Mouse (Mus musculus) right cerebral cortex, adult 18-20 months (tissue): ENCODE data around the gene Fam222a.

Experiments used
- DNase-seq: peaks from one replicate; pipeline ENCODE4 v3.0.0; 2022; ENCODE audit warnings: mixed read lengths

Gene Fam222a

DNA sequence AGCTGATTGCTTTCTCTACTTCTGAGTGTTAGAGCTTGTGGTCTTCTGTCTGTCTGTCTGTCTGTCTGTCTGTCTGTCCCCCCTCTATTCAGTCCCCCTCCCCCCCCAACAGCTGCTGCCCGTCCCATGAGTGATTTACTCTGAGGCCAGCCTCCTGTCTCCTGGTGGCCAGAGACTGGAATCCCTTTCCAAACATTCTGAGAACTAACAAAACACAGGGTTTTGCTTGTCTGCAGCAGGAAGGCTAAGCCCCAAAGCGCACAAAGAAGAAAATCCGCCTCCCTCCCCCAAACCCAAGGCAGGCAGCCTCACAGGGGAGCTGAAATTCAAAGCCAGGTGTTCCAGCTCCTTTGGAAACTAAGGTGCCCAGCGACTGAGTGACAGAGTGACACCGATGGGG lies 17.9 kb downstream of the Fam222a start:
- no peak for DNase-seq

DNA sequence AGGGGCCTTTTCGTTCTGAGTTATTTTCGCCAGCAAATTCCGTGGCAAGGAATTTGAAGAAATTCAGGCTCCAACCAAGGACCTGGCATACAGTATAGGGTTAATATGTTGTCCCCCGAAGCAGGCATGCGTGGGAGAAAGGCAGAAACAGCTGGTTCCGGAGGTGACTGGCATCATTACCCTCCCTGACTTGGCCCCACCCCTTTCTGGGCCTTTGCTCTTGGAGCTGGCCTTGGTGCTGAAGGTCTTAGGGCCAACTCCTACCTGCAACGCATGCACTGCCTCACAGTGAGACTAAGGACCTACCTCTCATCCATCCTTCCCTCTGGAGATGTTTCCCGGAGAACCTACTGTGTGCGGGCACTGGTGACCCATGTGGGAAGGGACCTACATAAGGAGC lies 20.1 kb downstream of the Fam222a start:
- no peak for DNase-seq

DNA sequence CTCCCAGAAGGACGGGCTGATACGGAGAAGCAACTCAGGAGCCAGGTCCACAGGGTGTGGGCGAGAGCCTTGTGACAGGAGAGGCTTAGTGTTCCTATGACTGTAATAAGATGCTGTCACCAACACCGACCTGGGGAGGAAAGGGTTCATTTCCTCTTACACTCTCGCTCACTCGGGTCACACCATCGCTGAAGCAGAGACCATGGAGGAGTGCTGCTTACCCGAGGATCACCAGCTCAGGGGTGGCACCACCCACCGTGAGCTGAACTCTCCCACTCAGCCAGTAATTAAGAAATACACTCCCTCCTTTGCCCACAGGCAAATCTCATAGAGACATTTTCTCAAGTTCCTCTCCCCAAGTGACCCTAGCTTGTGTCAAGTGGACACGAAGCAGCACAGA lies 20.6 kb downstream of the Fam222a start:
- no peak for DNase-seq

DNA sequence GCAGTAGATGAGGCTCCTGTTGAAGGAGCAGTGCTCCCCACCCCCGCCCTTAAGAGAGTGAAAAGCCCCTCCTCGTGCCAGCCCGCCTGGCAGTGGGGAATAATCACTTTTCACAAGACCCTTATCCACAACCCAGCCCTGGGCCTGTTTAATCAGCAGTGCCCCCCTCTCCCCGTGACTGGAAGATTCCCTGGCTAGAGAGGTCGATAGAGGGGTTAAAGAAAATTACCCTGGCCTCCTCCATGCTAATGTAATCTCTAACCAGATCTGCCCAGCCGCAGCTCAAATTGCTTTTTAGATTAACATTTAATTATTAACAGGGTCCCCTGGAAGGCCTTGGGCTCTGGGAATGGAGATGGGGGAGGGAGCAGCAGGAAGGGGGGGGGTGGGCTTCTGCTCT lies 21.2 kb downstream of the Fam222a start:
- no peak for DNase-seq

DNA sequence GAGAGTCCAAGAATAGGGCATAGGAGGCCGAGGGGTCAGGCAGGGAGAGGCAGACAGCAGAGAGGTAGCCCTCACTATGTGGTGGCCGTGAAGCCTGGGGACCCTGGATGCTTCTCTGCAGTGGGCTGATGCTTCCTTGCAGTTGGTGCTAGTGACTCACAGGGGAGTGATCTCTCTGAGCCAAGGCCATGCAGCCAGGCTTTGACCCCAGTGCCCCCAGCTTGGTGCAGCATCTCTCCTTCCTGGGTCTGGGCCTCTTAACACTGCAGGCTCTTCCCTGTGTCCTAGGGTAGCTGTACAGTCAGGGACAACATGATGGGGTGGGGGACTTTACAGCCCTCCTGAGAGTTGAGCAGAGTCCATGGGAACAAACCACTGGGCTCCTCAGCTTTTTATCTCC lies 21.6 kb downstream of the Fam222a start:
- no peak for DNase-seq

DNA sequence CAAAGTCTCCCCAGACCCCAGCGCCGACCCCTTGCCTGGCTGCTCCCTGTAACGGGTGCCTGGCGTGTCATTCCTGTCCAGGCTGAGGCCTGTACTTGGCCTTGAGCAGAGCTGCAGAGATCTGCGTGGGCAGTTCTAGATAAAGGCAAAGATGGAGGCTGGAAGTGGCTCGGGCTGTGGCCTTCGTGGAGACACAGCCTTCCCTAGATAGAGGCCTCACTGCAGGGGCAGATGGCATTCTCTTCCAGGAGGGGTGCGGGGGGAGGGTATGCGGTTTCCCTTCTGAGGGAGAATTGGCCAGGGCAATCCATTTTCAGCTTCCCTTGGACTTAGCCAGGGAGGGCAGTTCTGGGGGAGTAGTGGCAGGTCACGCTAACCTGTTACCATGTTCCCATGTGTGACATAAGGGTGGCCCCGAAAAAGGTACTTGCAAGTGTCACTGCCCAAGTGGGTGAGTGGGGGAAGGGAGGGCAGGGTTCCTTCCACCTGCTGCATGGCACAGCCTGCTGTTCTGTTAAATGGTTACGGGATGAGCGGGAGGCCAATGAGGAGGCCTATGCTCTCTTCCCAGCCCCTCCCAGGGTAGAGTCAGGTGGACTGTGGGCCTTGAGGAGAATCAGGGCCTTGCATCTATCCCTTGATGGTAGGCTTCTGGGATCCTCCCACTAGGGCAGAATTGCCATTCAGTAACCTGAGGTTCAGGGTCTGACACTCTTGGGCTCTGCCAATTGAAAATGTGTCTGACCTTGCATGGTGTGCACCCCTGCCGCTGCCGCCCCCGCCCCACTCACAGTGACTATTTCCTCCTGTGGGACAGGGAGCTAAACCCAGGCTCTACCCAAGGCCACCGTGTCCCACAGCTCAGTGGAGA lies 22.5 kb downstream of the Fam222a start:
- DNase-seq, result no peak

DNA sequence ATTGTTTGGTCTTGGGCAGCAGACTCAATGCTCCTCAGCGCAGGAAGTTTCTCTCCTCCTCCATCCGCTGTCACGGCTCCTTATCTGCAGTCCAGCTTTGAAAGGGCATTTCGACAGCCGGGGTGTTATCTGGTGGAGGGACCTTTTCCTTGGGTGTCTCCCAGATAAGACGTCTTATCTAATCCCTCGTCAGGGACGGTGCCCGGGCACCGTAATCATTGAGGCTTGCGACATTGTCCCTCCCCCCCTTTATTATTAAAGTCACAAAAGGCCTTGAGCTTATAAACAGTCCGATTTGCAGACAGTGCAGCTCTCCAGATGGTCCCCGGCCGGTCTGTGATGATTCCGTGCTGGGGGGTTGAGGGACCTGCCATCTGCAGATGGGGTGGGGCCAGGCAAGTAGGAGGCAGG lies 23.3 kb downstream of the Fam222a start:
- DNase-seq, result no peak

DNA sequence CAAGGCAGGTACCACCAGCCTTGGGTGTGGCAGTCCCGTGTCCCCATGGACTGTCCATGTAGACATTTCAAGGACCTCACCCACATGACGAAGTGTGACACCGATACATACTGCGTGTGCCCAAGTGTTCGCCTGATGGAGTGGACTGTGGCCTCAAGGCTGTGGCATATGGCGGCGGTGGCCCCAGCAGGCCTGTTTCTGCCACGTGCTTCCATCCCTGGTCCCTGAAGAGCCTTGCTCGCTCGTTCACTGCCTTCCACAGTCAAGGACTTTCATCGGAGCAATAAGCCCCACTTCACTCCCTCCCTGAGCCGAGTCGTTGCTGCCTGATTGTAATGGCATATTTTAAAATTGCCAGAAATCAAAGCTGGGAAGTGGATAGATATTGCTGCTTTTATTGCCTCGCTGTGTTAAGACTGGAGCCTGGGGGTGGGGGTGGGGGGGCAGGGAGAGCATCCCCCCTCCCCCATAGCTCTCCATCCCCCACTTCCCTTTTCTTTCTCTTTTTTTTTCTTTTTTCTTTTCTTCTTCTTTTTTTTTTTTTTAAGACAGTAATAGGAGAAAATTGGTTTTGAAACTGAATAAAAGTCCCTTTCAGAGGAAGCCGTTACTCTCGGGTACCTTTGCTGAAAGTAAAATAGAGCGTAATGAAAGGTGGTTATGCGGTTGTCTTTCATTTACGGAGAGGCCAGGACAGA lies 24.8 kb downstream of the Fam222a start:
- no peak for DNase-seq

DNA sequence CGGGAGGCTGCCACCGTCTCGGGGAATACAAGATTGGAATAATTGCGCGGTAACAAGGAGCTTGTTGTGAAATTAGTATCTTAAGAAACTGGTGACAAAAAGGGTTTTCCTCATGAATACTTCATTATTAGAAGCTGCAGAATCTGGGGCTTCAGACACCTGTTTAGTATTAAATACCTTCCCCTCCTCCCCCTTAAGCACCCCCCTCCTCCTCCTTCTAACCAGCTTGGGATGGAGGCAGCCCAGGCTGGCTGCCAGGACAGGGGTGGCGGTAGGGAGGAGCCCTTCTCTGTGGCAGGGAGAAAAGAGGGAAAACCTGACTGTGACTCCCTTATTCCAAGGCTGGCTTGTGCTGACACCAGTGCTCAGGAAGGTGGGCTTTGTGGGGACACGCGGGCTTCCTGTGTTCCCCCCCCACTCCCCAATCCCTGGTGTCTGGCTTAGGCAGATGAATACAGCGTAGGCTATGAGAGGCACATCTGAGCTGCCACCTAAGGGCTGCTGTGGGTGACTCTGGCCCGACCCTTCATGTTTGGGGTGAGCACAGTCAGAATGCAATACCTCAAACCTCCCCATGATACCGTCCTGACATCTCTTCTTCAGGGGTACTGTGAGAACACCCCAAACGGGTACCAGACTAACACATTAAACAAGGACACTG lies 25.5 kb downstream of the Fam222a start:
- DNase-seq, result no peak

DNA sequence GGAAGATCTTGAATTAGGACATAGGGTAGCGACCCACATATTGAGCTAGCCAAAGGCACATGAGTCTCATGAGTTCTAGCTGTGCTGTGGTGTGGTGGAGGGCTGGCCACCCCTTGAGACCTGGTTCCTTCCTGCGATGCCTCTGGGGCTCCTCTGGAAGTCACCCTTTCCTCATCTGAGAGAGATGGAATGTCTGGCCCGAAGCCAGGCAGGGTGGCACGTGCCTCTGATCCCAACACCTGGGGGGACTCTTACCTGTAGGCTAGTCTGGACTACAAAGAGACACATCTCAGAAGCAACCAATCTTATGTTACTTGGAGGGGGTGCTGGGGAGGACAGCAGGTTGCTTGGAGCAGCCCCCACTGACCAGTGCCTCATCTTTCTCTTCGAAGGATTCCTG lies 26.1 kb downstream of the Fam222a start:
- no peak for DNase-seq

DNA sequence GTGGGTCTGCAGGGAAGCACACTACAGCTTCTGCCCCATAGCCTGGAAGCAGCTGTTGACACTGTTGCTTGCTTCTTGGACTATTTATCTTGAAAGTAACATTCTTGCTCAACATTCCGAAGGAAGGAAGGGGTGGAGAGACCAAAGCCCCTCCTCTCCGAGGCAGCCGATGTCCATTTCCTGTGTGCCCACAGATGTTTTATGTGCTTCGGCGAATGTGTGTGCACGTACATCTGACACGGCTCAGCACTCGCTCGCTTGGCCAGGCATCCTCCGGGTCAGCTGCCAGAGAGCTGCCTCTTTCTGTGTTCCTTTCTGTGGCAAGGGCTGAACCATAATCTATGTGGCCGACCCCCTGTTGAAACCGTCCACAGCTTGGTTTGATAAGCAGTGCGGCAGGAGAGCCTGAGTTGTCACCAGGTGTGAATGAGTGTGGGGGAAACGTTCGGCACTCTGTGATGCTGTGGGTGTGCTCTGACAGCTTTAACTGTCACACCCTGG lies 27.0 kb downstream of the Fam222a start:
- no peak for DNase-seq

DNA sequence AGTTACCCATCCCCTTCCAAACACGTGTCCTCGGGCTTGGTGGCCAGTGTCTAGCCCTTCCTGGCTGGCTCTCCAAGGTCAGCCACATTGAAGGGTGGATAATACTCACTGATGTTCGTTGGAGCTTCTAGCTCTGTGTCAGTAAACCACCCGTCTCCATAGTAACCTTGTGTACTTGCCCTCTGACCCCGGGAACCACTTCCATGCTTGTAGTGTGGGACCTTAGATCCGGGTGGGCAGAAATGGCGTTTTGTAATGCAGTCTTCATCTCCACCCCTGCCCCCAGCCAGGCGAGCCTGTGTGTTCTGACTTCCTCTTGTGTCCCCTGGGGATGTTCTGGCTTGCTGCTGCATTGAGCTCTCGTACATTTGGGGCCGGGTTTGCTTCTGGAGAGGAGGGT lies 28.8 kb downstream of the Fam222a start:
- no peak for DNase-seq

DNA sequence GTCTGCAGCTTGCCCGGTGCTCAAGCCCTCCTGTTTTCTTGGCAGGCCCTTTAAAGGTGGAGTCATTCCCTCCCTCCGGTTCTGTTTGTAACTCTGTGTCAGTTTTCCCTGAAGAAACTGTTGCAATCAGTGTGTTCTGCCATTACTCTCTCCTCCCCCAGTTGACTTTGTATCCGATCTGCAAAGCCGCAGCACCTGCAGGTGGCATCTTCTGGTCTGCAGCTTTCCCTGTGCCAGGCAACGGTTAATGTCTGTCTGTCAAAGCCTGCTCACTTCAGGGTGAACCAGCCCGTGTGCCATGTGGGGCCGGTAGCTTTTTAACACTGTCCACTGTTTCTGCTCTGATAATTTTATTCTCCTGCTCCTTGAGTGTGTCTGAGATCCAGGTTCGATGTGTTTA lies 29.4 kb downstream of the Fam222a start:
- DNase-seq, result no peak

DNA sequence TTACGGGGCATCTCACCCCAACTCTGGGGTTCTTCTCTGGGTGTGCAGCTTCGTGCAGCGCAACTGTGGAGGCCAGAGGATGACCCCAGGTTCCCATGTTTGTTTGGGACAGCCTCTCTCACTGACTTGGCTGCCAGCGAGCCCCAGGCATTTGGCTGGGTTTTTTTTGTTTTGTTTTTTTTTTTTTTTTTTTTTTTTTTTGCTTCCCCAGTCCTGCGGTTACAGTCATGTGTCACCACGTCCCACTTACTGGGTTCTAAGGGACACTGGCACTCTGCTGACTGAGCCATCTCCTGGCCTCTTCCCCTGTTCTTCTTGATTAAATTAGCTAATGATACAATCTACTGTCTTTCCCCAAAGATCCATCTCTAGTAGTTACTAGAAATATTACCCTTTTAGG lies 29.8 kb downstream of the Fam222a start:
- DNase-seq, result no peak

DNA sequence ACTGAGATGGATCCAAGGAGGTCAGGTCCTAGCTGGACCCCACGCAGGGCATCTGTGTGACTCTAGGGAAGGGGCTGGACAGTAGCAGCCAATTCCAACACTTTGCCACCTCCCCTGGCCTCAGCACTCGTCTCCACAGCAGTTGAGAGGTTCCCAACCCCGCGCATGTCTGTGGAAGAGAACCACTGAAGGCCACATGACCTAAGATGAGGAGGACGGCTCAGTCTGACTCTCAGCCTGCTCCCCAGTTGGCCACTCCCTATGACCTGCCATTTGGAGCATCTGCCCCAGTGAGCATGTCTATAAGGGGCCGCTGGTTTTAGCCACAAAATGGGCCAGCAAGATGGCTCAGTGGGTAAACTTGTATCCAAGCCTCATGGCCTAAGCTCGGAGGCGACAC lies 34.2 kb downstream of the Fam222a start:
- no peak for DNase-seq

DNA sequence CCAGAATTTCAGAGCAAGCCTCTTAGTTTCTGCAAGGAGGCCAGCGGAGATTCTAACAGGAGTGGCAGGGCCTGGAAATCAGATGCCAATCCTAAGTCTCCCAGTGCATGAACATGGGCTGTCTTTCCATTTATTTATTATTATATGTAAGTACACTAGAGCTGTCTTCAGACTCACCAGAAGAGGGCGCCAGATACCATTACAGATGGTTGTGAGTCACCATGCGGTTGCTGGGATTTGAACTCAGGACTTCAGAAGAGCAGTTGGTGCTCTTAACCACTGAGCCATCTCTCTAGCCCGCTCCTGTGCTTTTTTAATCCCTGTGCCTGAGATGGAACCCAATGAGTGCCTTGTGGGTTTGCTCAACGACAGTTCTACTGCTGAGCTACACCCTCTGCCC lies 36.2 kb downstream of the Fam222a start:
- no peak for DNase-seq

DNA sequence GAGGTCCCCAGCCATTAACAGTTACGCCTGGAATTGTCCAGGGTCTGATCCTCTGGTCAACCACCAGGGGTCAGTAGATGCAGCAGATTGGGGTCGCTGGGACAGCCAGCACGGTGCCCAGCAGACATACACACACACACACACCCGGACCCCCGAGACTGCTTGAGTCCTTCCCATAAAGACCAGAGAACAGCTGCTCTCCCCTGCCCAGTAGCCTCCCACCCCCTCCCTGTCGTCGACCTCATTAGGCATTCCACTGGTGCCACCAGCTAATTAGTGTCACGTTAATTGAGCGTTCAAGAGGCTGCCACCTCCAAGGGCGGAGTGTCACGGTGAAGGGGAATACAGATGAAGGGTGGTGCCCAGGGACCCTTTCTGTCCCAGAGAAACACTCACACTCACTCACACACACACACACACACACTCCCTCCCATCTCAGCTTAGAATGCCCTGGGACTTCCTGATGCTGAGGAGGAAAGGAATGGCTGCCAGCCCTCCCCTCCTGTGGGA lies 37.0 kb downstream of the Fam222a start:
- no peak for DNase-seq

DNA sequence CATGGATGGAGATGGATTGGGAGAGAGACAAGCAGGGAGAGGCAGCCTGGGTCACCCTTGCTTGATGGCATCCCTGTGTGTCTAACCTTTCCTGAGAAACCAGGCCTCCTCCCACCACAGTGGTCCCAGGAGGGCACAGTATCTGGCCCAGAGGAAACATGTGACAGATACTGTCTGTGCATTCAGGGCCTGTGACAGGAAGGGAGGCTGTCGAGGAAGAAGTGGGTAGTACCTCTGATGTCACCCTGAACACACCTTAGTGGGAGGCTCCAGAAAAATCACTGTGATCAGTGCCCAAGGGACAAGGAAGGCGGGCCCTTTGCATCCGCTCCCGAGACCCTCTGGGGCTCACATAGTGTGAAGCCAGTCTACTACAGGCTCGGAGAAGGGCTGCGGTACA lies 38.2 kb downstream of the Fam222a start:
- DNase-seq, result no peak

DNA sequence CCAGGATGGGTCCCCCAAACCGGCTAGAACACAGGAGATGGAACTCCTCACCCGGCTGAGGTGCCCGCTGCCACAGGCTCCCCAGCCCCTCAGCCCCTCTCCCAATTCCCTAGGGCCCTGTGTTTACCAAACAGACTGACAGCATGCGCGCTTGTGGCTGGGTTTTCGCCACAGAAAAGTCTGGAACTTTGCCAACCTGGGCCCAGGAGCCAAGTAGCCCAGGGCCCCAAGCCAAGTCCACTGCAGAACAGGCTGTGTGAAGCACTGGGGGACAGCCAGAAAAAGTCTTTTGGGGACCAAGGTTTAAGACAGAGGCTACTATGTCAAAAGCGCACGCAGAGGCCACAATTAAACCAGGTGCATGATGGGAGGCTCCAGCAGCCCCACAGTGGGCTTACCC lies 39.8 kb downstream of the Fam222a start:
- DNase-seq, result peak; percentile 67

DNA sequence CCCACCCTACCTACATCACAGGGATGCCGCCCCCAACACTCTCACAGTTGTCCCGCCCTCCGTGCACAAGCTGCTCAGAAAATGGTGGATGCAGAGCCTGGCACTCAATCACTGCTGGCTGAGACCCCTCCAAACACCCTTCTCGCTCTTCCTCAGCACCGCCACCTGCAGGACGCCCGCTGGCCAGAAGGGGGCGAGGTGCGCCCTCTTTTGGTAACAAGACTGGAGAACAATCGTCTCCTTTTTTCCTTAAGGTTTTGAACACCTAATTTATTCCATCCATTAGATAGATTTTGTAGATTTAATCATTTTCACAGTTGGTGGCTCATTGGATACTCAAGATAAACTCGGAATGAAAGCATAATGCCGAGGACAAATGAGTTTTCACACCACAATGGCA lies 40.7 kb downstream of the Fam222a start:
- peak; percentile 66 for DNase-seq

DNA sequence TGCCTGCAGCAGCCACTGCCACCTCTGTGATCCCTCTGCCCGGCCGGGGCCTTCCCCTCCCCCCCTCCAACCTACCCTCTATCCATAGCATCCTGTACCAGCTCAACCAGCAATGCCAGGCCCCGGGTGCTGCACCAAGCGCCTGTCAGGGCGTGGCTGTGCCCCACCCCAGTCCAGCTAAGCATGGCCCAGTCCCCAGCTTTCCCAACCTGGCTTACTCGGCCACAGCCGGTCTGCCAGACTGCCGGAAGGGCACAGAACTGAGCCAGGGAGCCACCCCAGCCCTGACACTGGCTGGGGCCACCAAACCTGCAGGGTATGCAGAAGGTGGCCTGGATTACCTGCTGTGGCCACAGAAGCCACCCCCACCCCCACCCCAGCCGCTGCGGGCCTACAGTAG lies 43.4 kb downstream of the Fam222a start:
- no peak for DNase-seq

DNA sequence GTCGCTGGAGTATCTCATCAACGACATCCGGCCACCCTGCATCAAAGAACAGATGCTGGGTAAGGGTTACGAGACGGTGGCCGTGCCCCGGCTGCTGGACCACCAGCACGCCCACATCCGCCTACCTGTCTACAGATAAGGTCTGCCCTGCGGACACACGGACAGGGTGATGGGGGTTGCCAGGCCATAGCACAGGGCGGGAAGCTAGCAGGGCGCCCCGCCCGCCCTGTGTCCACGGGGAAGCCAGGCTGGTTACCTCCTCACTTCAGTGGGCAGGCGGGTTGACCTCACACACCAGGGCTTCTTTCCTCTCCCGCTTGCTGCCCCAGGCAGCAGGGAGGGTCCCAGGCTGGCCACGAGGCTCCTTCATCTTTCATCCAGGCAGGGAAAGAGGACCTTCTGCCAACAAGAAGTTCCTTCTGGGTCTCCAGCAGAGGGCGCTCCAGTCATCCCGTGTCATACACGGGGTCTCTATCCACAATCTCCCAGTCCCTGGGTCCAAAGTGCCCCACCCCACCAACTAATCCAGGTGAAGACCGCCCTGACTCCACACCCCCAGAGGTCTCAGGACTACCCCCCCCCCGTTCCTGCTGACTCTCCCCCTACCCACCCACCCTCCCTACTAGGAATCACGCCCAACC lies 44.3 kb downstream of the Fam222a start:
- DNase-seq, result no peak

DNA sequence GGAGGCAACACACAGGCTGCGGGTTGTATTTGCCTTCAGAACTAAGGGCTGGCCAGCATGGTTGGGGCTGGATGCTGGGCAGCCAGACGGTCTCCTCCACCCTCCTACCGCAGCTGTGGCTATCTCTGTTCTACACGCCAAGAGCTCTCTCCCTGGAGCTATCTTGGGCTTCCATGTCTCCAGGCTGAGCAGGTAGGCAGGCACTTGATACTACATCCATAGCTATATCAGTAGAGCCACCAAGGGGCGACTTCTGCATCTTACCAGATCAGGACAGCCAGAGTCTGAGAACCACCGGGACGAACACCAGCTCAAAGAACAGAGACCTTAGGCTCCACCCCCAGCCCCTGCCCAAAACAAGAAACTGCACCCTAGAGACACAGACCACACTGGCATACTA lies 47.0 kb downstream of the Fam222a start:
- no peak for DNase-seq
